Mouse (Mus musculus) c-Kit-positive CD71-positive TER-119-positive erythroid progenitor cells, embryonic 14.5 days (primary cell): ENCODE data around the gene Ddit4.

ENCODE experiments used
- DNase-seq: peaks from one replicate; pipeline ENCODE4 v3.0.0-alpha.2; 2013; ENCODE audit warnings: low spot score

Gene Ddit4

GRCm38 (mm10) chr10:59918111-59918510 is 33.5 kb downstream of the Ddit4 start:
- no peak for DNase-seq

DNA sequence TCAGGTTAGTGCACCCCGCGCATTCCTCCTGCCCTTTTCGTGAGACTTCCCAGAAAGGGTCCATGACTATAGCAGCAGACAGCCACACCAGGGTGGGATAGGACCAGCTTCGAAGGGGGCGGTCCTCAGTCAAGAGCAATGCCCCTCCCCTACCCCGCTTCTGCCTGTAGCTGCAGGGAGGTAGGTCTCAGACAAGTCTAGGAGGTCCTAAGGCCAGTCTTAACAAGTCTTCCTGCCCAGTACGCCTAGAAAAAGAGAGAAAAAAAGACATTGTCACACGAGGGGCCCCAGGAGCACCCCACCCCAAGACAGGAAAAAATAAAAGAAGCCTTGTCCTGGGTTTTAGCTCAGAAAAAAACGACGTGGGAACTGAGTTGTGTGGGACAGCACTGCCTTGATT is 35.0 kb downstream of the Ddit4 start:
- no peak for DNase-seq

DNA sequence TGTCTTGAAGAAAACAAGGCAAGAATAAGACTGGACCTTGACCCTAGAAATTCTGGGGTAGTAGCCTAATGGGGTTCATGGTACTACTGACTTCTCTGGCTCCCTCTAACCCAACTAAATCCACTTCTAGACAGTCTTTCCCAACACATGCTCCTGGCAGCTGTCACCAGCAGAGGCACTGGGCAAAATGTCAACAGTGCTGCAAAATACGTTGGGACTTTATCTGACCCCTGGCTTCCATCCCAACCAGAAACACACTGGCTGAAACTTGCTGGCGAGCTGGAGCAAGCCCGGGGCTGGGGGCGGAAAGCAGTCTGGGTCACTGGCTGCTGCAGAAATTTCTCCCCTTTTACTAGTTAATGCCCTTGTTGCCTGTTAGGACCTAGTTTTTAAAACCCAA is 35.5 kb downstream of the Ddit4 start:
- no peak for DNase-seq

- DNase-seq: no peak
Observed at GRCm38 (mm10) chr10:59915196-59915962, 36.3 kb downstream of the Ddit4 start.

GRCm38 (mm10) chr10:59911561-59912198 is 40.0 kb downstream of the Ddit4 start:
- no peak for DNase-seq

DNA sequence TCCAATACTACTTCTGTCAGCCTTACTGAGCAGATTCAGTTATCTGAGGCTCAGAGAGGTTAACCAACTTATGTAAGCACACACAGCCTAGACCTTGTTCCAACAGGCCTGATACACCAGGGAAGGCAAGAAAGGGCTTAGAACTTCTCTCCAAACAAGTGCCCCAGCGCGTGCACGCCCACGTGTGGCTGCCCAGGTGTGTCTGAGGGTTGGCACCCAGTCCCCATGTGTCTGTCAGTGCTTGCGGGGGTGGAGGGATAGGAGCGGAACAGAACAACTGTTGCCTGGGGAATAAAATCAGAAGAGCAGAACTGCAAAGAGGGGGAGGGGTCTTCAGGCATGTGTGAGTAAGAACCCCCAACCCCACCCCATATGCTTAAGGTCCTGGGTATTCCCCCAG is 40.5 kb downstream of the Ddit4 start:
- no peak for DNase-seq

DNA sequence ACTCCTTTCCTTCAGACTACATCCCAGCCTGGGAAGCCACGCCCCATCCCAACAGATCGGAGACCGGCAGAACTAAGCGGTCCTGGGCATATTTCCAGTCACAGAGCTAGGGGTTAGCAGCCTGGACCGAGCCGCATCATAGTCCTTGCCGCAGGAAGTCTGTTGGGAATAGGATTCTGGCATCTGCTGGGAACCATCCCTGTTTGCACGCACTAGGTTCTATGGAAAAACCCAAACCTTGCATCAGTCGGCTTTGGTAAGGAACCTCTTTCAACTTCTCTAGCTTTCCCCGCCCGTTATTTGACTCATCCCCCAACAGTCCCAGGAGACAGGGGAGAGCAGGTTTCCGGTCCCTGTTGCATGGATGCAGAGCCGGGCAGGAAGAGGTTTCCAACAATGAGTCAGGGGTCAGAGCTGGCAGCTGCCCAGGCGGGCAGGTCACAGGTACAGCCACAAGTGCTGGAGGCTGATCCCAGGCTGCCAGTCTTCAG is 42.2 kb downstream of the Ddit4 start:
- DNase-seq: no peak

DNA sequence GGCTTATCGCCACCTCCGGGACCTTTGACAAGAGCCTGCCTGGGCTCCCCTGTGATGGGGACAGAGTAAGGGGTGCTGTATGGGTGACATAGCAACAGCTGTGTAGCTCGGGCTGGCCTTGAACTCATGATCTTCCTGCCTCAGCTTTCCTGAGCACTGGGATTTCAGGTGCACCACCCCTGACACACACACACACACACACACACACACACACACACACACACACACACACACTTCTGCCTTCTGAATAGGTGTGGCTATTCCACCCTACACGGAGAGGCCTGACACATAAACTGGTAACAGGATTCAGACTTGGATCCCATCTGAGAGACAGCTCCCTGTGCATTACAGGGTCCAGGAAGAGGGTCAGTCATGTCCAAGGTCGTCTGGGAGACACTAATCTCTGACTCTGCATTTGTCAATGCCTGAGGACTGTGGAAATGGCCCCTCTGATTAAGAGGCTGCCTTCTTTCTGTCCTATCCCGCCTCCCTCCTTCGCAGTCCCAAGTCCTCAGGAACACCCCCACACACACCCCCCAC is 42.8 kb downstream of the Ddit4 start:
- no peak for DNase-seq

DNA sequence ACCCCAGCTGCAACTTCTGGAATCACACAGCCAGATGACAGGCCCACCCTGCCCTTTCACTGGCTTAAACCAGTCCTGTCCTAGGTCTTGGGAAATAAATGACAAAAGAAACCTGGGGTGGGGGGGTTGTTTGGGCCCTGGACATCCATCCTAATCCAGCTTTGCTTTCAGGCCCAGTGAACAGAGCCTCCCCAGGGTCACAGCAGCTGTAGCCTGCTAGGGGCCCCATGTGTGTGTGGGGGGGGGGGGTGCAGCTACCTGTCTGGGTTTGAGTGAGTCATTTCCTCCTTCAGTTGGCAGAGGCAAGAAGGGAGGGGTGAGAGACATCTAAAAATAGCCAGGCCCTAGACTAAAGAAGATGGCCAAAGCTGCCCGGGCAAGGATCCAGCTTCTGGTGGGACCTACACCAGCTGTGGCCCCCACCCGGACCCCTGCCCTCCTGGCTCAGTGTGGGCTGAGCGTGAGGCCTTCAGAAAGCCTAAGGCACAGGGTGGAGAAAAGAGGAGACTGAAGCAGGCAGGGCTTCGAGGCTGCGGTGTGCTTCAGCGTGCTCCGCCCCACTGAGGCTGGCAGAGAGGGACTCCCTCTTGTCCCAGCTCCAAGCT is 43.8 kb downstream of the Ddit4 start:
- DNase-seq: no peak

GRCm38 (mm10) chr10:59907080-59907609 is 44.5 kb downstream of the Ddit4 start:
- no peak for DNase-seq

DNA sequence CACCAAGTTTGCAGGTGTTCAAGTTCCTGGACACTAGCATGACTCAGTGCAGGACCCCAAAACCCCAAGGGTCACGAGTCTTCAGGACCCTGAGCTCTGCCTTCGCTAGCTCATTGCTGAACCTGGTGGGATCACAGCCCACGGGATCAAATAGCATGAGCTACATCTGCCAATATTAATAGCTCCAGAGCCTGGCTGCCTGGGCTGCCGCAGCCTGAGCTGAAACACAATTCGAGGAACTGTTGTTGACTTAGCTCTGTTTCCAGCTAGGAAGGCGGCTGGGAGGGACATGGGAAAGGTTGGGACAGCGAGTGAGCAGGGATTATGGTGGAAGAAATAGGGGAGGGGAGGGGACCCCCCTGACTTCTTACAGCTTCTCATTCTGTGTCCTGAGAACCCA is 48.5 kb downstream of the Ddit4 start:
- no peak for DNase-seq

- DNase-seq: no peak
Observed at GRCm38 (mm10) chr10:59902606-59902990, 49.0 kb downstream of the Ddit4 start.

GRCm38 (mm10) chr10:59901986-59902605 is 49.5 kb downstream of the Ddit4 start:
- DNase-seq: no peak

DNA sequence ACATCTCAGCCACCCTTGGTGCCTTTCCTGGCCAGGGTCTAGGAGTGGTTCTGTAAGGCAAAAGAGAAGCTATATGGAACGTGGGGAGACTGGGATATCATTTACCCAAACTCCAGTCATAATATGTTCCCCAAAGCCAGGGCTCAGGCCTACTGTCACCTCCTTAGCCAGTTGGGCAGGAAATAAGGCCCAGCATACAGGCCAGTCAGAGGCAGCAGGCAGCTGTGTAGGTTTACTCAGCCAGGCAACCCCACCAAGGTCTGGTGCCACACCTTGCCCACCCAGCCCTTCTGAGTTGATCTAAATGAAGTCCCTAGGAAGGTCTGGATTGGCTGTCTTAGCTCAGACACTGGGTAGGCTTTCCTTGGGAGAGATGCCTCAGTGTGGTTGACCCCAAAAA is 50.2 kb downstream of the Ddit4 start:
- no peak for DNase-seq

DNA sequence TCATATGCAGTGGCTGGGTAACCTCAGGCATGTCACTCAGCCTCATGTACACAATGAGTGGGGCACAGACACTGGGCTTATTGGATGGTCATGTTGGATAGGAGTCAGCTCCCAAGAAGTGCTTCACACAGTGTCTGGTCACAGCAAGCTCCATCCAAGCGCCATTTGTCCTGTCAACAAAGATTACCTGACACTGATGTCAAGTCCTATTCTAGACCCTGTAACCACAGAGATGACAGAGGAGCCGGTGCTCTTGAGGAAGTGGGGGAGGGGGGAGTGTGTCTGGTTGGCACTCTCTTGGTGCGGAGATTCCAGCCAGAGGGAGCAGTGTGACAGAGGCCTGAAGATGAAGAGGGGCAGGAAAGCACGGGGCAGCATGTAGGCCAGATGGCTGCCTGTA is 50.7 kb downstream of the Ddit4 start:
- no peak for DNase-seq

DNA sequence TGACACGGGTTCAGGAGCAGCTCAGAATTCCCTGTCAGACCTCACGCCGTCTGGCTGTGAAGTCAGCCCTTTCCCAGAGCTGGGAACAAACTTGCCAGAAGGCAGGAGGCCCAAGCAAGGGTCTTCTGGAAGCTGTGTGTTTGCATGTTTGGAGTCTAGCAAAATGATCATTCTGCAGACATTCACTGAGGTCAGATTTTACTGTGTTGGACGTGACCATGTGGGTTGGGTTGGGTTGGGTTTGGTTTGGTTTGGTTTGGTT is 51.5 kb downstream of the Ddit4 start:
- DNase-seq: no peak
